ENCODE assay signal across 8 mouse cellular contexts in the genomic region with DNA sequence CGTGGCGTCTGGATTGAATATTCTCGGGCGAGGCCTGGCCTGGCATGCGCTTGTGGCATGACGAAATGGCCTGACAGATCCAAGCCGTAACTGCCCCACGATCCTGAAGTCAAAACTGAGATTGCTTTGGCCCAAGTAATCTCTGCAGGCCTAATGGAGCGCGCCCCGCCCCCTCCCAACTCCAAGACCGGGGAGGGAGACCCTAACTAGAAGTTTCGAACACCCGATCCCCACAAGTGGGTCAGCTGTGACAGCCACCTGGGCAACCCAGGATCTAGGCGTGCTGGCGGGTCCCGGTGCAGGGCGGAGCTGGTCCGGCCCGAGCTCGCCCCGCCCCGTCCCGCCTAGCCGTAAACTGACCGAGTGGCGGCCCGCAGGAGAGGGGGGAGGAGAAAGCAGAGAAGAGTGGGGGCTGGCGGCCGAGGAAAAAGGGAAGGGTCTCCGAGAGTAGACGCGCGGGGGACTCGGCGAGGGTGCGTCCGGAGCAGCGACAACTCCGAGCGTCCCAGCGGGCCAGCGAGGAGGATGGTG. TPM values are rescaled to one million over a fixed set of nuclear protein-coding genes. Genes with fewer than 3 reads are reported as not detected.
DNase-seq lines count a peak whose midpoint lies in the region; ATAC-seq and TF ChIP-seq lines count a peak whose summit lies in the region.

A gene (plus strand): TSS at position 365 of the 531 bp plus-strand sequence.

- H3K27ac ChIP-seq in intestine, postnatal 0 days (ENCODE audit: low read depth, low read length) = peak within 1 kb of the TSS; percentile 74
- peak within 1 kb of the TSS; percentile 91 for H3K27ac ChIP-seq in stomach, embryonic 14.5 days (ENCODE audit: low read length)

- no peaks in the 10 kb centered on the region for H3K9me3 ChIP-seq in intestine, postnatal 0 days (ENCODE audit: control insufficient read depth)
- no peaks in the 10 kb centered on the region for H3K9me3 ChIP-seq in stomach, embryonic 14.5 days (ENCODE audit: control insufficient read depth, low read depth, low read length)

- DNase-seq in thymus, adult 18-20 months = peak; percentile 7 to 9
- no peak for DNase-seq in thymus, postnatal 0 days (ENCODE audit: low spot score)
- DNase-seq in embryo, embryonic 11 days = peak; percentile 83
- peak; percentile 99 for DNase-seq in heart, adult 11 months
- peak; percentile 41 for DNase-seq in left cerebral cortex, postnatal 4 days

- H3K4me2 ChIP-seq in intestine, postnatal 0 days (replicated peaks; ENCODE audit: low read depth) = peak within 1 kb of the TSS; percentile 96
- H3K4me2 ChIP-seq in stomach, embryonic 14.5 days (replicated peaks; ENCODE audit: low read depth, low read length) = peak within 1 kb of the TSS; percentile 85

- H3K9ac ChIP-seq in intestine, postnatal 0 days (ENCODE audit: low read depth, low read length) = peak within 1 kb of the TSS; percentile 77
- peak within 1 kb of the TSS; percentile 90 for H3K9ac ChIP-seq in stomach, embryonic 14.5 days (replicated peaks; ENCODE audit: low read depth, low read length)

- H3K36me3 ChIP-seq in intestine, postnatal 0 days (ENCODE audit: control insufficient read depth, insufficient read depth) = no peaks in the 10 kb centered on the region
- no peaks in the 10 kb centered on the region for H3K36me3 ChIP-seq in stomach, embryonic 14.5 days (ENCODE audit: control insufficient read depth, insufficient read depth, low read length)

- H3K27me3 ChIP-seq in intestine, postnatal 0 days (replicated peaks; ENCODE audit: control insufficient read depth, insufficient read depth, low read length) = no peaks in the 10 kb centered on the region
- H3K27me3 ChIP-seq in stomach, embryonic 14.5 days (ENCODE audit: control insufficient read depth, insufficient read depth, low read length) = no peaks in the 10 kb centered on the region

- H3K4me1 ChIP-seq in intestine, postnatal 0 days (replicated peaks; ENCODE audit: control insufficient read depth, insufficient read depth, low read length) = peaks cover 9% of the 10 kb centered on the region
- peaks cover 25% of the 10 kb centered on the region for H3K4me1 ChIP-seq in stomach, embryonic 14.5 days (ENCODE audit: control insufficient read depth, insufficient read depth, low read length)

- under 1% methylated on average over 41 of the region's 43 CpGs for WGBS in intestine, postnatal 0 days
- under 1% methylated on average over 41 of the region's 43 CpGs for WGBS in stomach, embryonic 14.5 days

- intact Hi-C loops in left cerebral cortex, postnatal 4 days (cut with DNase I) = no loop called here

- peak within 1 kb of the TSS; percentile 89 for H3K4me3 ChIP-seq in intestine, postnatal 0 days (ENCODE audit: low read depth, low read length)
- H3K4me3 ChIP-seq in stomach, embryonic 14.5 days (ENCODE audit: low read depth, low read length) = peak within 1 kb of the TSS; percentile 92

- no peak for TF ChIP-seq CTCF in intestine, postnatal 0 days (IDR thresholded peaks at IDR 0.05; ENCODE audit: low read depth)

- peak; percentile 72 for ATAC-seq in intestine, postnatal 0 days
- peak; percentile 42; the same call in 1 of the 2 replicates for ATAC-seq in megakaryocyte-erythroid progenitor cell, adult 5-6 weeks (replicated peaks; ENCODE audit: low FRiP score, low TSS enrichment, poor library complexity, severe bottlenecking)
- ATAC-seq in stomach, embryonic 14.5 days (ENCODE audit: insufficient number of reproducible peaks, insufficient read depth, low FRiP score, low read depth) = peak; percentile 83

RNA-seq across cellular contexts. Expression of the gene that starts here (rescaled TPM):
- polyA plus RNA-seq in thymus, postnatal 0 days (2015; fragmentation: Nextera tagmentation; extraction: Ambion mirVana) = 5.1 and 5.5 TPM in 2 replicates
- 23.5 and 23.6 TPM in 2 replicates for polyA plus RNA-seq in intestine, postnatal 0 days (2015; fragmentation: Nextera tagmentation; extraction: Ambion mirVana)
- total RNA-seq in left cerebral cortex, postnatal 4 days (2021) = 10 to 100 TPM; 26.0 to 26.4 TPM
- not detected in 2 replicates for total RNA-seq in megakaryocyte-erythroid progenitor cell, adult 5-6 weeks (2014; fragmentation: Nextera tagmentation)
- 0.47 and 0.53 TPM in 2 replicates for total RNA-seq in megakaryocyte-erythroid progenitor cell, adult 5-6 weeks (2017)
- 32.5 and 37.2 TPM in 2 replicates for polyA plus RNA-seq in stomach, embryonic 14.5 days (2014; fragmentation: Nextera tagmentation; extraction: Ambion mirVana)

Comparison
In these comparisons a context has a peak if more than half of its experiments do, and no peak if none do; other contexts are left out.
1. RNA of the gene that starts here (total RNA-seq): 26.0 to 26.4 TPM in left cerebral cortex, postnatal 4 days; 0.47 to 0.53 TPM in megakaryocyte-erythroid progenitor cell, adult 5-6 weeks; every median in the first group is over 10 times any median in the second.
2. Peak in ATAC-seq in megakaryocyte-erythroid progenitor cell, adult 5-6 weeks; RNA of the gene not detected or under 1 TPM.
3. Peak in every context shown above with its lines, with median percentiles within 50 percentile points of each other: ATAC-seq.